Mouse (Mus musculus) ovary, postnatal 10 days (tissue): ENCODE data around the gene Ankrd40.

Experiments used
- DNase-seq: peaks from one replicate; pipeline ENCODE4 v3.0.0; 2022; ENCODE audit warnings: low spot score

Ankrd40 gene

DNA sequence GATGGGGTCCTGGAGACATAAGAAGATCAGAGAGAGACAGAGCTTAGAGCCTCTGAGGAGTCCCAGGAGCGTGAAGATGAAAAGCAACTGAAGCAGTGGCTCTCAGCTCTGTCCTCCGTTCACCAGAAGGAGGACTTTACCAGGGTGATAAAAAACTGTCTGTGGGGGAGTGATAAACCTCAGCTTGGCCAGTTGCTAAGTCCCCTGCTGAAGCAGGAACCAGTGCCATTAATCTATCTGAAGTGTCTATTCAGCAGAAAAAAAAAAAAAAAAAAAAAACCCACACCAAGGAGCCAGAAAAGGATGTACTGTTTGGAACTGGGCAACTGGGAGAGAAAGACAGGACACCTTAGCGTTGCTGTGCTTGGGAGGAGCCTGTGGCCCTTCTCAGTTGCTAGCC is 23.3 kb downstream of the Ankrd40 start:
- DNase-seq = no peak

DNA sequence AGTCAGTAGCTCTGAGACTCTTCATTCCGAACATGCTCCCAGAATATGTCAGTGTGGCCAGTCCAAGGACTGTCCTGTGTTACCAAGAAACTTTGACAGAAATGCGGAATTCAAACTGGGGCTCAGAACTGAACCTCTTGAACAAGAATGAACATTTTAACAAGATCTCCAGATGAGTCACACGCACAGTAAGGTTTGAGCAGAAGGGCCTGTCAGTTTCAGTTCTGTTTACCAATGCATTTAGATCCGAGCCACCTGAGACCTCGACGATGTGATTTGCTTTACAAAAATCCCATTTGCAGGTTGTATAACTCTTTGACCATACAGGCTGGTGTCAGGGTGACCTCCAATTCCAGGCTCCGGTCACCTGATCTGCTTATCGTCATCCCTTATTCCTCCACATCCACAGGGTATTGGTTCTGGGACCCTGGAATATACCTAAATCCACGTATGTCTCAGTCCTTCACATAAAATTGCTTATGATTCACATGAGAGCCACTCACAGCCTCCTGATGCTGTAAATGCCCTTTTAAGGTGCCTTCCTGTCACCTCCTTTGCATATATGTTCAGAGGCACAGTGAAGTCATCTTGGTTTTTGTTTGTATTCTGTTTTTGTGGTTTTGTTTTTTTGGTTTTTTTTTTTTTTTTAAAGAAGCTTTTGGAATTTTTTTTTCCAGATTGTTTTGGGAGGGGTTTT is 27.9 kb downstream of the Ankrd40 start:
- DNase-seq = no peak

DNA sequence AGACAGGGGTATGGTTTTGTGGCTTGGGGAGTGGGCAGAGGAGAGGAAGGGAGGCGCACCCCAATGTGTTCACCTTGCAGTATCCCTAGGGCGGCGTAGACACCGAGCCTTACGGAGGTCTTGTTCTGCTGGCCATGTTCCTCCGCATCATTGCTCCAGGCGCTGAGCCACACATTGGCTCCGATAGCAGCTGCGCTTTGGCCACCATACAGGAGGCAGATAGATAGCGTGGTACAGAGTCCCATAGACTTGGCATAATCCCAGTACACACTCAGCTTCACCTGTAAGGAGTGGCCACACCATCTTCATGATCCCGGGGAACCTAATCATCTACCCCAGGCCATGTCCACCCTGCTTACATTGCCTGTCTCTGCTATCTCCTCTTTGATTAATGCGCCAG is 31.4 kb downstream of the Ankrd40 start:
- no peak for DNase-seq

DNA sequence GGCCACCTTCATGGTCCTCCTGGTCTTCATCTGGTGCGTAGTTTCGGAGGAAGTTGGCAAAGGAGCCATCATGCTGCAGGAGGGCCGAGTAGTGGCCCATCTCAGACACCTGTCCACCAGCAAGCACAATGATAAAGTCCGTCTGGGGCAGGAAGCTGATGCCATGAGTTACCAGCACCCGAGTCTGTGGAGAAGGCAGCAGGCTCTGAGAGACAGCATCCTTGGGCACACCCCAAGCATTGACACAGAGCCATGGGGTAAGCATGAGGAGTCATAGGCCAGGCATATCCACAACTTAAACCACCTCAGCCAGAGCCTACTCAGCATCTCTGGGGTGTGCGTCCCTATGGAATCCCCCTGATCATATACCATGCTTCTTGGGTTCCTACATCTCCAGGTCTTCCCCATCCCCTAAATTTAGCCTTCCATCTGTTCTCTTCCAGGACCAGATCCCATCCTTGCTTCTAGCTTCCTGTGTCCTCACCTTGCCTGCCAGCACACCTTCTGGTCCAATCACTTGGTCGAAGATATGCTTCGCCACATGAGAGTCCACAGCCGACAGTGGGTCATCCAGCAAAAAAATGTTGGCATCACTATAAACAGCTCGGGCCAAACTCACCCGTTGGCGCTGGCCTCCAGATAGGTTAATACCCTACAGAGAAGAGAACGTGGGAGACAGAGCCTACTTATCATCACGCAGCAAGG is 33.5 kb downstream of the Ankrd40 start:
- DNase-seq = no peak

DNA sequence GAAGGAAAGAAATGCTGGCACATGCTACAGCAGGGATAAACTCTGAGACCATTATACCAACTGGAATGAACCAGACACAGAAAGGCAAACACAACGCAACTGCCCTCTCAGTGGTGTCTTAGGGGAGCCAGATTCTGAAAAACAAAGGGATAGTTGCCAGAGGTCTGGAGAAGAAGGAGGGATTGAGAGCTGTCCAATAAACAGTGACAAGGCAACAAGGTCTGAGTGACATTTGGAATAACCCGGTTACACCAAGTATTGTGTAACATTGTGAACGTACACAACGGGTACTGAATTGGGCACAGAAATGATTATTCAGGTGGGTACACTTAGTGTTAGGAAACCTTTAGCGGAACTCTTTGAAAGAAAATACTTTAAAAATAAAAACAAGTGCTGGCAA is 34.3 kb downstream of the Ankrd40 start:
- DNase-seq = no peak

DNA sequence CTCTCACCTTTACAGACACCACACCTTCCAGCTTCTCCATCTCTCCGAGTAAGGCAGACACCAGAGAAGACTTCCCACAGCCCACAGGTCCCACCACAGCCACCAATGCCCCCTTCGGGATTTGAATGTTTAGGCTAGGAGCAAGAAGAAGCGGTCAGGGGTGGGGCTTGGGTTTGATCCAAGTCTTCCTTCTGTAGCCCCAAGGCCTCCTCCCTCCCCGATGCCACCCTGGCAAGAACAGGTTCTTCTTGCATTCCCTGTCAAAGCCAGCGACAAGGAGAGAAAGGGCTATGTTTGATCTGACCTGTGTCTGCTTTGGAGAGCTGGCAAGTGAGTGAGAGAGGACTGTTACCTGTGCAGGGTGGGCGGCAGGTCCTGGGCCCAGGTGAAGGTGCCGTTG is 35.9 kb downstream of the Ankrd40 start:
- DNase-seq = no peak

DNA sequence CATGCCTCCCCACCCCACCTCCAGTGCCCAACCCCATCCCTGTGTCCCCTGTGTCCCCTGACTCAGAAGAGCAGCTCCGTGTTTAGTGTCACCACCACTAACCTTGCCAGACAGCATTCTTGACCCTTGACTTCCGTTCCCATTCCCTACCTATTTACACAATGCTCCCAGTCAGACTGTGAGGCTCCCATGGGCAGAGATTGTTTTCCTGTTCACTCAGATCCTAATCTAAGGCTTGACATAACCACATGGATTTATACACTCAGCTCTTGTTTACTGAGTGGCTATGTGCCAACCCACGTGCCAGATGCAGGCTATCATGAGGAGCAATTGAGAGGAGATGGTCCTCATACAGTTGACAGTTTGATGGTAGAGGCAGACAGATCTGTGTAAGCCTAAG is 37.5 kb downstream of the Ankrd40 start:
- DNase-seq = no peak

DNA sequence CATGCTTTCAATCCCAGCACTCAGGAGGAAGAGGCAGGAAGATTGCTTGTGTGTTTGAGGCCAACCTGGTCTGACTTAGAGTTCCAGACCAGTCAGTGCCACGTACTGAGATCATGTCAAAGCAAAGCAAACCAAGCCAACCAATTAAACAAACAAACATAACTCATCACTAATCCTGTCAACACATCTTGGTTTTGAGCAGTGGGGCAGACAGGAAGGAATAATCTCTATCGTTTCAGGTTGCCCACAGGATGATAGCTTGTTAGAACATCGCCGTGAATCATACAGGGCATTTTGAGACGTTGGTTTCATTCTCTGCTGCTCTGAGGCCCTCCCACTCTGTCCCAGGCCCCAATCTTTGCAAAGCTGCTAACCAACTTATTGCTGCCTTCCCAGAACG is 42.2 kb downstream of the Ankrd40 start:
- DNase-seq = no peak

DNA sequence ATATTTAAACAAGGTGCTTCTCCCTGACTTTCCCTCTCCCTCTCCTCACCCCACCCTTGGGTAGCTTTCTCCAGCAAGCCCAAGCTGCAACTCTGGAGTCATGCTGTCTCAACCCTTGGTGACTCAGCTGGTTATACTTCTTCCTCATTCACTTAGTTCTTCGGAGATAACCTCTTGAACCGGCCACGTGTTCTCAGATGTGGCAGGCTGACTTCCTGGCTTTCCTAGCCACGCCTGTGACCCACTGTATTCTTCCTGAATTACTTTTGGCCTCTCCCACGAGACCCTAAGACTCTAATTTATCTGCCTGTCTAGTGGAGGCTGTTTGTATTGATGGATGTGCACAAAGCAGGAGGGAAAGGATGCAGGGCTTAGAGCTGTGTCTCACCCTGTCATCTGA is 43.0 kb downstream of the Ankrd40 start:
- no peak for DNase-seq

DNA sequence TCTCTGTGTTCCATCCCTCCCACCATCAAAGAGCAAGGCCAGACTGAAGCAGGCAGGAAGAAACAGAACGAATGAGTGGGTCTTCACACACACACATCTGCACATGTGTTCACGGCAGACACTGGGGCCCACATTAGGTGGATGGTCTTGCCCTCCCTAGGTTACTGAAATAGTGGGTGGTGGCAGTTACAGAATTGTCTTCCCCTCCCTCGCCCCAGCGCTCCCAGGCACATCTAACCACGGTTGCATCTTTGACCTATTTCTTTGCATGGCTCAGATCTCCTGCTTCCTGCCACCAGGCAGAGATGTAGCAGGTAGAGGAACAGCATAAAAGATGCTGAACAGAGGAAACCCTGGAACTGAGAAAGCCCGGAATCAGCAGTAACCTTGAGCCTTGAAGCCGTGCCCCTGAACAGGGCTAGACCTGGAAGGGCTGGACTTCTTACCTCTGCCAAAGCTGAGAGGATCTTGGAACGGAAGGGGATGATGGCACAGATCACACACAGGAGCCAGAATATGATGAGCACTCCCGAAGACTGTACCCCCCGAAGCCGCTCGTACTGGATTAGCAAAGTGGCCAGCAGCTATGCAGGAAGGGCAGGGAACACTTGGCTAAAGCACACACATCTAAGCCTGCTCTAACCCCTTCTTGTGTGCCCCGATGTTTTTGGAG is 46.6 kb downstream of the Ankrd40 start:
- DNase-seq = no peak

DNA sequence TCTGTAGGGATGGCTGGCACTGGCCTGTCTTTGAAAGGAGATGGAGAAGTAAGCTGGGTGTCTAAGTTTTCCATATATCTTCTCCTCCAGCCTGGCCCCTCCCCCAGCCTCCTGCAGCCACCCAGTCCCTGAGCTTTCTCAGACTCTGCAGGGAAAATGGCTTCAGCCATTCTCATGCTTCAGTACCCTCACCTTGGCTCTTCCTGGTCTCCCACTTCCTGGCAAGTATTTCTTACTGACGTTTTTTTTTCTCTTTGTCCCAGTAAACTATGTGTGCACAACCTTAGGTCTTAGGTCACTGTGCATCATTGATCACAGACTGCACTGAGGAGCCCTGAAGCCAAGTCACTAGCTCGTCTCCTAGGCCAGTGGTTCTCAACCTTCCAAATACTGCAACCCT is 51.3 kb downstream of the Ankrd40 start:
- DNase-seq = no peak

DNA sequence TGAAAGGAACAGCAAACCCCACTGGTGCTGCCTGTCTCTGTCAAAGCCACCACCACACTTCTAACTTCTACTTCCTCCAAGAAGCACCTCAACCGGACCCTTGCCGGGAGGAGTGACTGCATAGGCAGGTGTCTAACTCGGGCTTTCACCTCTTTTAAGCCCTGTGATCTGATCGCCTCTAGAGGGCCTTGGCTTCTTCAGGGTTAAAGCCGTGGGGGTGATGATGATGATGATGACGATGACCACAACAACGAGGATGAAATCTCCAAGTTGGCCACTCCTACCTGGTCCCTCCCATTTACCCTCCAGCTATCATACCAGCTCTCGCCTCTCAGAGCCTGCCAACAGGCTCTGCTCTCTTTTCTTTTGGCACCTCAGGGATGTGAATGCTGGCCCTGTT is 51.9 kb downstream of the Ankrd40 start:
- DNase-seq = no peak

DNA sequence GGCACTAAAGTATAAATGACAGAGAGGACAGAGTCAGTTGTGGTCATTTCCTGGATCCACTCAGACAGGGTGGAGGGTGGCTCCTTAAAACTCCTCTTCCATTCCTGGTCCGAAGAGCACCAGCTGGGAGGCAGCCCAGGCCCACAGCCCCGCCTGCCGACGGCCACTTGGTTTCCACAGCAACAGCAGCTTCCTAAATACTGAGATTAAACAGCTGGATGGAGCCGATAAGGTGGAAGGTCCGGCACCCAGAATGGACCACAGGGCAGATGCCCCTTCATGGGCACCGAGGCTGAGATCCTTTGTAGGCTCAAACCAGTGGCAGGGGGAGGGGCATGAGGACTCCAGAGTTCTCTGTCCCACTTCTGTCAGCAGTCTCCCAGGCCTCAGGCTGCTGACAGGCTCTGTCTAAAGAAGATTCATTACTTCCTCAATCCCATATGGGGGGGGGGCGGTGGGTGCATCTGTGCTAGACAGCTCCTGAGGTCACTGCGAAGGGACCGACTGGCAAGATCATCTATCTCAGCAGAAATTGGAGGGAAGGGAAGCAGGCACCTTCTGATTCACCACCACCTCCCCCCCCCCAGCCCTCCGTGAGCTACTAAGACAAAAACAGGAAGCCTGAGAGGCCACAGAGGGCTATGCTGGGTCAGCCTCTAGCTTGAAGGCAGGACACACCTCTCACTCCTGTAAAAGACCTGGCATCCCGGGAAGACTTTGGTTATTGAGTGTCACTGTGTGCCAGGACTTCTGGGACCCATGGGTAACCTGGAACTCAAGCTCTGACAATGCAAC is 58.4 kb downstream of the Ankrd40 start:
- DNase-seq = no peak

DNA sequence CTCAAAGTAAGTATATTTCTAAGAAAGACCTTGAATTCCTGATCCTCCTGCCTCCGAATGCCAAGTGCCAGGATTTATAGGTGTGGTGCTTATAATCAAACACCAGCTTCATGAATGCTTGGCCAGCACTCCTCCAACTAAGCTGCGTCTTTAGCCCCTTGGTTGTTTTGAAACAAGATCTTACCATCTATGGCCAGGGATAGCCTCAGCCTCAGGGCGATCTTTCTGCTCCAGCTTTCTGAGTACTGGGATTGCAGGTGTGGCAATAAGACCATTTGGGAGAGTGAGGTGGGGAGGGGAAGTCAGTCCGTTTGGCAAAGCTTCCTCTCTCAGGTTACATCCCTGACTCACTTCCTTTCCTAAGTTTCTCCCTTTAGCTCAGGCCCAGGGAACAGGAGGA is 60.0 kb downstream of the Ankrd40 start:
- no peak for DNase-seq

DNA sequence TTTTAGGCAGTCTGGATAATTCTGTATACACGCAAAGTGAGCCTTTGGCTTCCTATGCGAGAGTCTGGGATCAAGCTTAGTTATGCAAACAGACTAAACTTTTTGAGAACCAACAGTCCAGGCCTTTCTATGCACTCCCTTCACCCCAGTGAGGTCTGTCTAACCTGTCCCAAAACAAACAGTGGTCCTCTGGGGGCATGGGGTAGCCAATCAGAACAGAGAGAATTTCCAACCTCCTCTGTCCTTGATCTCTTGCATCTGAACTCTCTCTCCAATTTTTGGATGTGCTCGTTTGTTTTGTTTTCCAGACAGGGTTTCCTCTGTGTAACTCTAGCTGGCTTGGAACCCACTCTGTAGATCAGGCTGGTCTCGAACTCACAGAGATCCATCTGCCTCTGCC is 61.2 kb downstream of the Ankrd40 start:
- no peak for DNase-seq

DNA sequence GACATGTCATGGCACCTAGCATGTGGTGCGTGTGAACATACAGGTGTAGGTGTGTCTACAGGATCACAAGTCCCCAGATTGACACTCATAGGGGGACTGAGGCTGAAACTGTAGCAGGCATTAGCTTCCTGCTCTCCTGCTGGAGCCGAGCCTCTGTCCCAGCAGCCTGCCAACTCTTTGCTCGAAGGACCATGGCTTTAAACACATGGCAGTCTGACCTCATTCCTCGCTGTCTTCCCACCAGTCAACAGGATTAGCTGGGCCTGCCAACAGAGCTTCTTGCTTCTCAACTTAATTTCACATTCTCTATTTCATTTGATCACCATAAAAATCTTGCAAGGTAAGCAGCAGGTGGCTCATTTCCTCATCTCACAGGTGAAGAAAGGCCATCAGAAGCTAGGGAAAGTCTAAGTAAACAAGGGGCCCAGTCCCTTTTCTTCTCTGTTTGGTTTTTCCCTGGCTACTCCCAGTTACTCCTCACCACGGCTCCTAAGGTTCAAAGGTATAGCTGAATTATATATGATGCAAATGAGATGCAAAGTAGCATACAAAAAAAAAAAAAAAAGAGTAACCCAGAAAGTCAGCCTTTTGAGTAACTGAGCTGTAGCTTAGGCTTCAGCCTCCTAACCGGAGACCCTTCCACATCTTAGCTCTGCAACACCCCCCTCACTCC is 62.1 kb downstream of the Ankrd40 start:
- no peak for DNase-seq

DNA sequence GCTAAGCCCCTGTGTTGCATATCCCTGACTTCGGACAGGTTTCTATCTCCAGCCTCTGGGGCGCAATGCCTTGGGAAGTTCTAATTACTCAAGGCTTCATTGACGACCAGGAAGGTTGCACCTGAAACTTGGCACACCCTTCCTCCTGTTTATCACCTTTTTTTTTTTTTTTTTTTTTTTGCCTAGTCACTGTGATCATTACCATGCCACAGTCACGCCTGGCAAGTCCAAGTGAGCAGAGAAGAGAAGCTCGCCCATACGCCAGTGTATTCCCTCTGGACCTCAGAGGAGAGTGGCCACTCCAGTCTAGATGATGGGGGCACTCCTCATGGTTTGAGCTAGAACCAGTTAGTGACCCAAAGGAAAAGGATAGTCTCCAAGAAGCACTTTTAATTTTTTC is 63.0 kb downstream of the Ankrd40 start:
- no peak for DNase-seq
